Mouse (Mus musculus) liver, embryonic 14.5 days (tissue): Measurements from ENCODE around the gene Anks1b.

Experiments used
- CTCF ChIP-seq: IDR thresholded peaks from 2 replicates; pipeline ENCODE4 v1.5.1; 2016; ENCODE audit warnings: antibody characterized with exemption, low read depth, control low read depth
- EP300 ChIP-seq: IDR thresholded peaks from 2 replicates; pipeline ENCODE4 v1.6.1; 2016; ENCODE audit warnings: antibody characterized with exemption, low read depth

- TF ChIP-seq CTCF, result no peak
- no peak for TF ChIP-seq EP300
Observed at GRCm38 (mm10) chr10:90400382-90400781, 527.1 kb downstream of the Anks1b start.
